Mouse (Mus musculus): ENCODE results near the gene Actl7a.

DNA sequence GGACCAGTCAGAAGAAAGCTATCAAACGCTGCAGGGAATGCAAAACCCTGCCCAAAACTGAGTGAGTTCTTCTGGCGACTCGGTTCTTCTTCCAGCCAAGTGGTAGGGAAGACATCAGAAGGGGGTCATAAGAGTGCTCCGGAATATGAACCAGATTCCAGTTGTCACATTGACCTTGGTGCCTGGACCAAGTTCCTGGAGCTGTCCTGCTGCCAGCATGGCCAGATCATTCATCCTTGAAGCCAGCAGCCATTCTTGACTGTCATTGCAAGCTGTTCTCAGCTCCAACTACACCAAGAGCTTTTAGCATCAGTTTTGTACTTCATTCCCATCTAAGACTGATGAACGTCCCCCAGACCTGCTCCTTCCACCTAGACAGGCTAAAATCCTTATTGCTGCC lies 26.4 kb upstream of the Actl7a start:
- TF ChIP-seq EP300 (IDR thresholded peaks at IDR 0.05; ENCODE audit: low read depth) (no peak), CTCF (IDR thresholded peaks at IDR 0.05; ENCODE audit: low read depth) (no peak)
